Mouse (Mus musculus): ENCODE results near the gene Rps17. TPM values are rescaled to one million over a fixed set of nuclear protein-coding genes. Genes with fewer than 3 reads are reported as not detected.
A peak's percentile ranks its signal among the peaks of the same experiment; 100 is the strongest.

Gene Rps17
- polyA plus RNA-seq, 1 experiment from 2014 or later = 684 TPM

DNA sequence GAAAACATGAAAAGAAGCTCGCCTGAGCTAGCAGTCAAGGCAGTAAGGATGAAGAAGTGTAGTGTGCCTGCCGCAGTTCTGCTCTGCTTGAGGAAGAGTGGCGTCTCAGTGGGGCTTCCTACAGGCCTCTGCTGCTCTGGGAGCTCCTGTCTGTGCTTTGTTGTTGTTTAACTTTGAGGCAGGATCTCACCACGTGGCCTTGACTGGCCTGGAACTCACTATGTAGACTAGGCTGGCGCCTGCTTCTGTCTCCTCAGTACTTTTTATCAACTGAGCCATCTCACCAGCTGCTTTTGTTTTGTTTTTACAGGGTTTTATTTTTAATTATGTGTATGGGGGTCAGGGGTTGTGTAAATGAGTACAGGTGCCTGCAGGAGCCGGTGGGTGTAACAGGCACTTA lies 46.8 kb downstream of the Rps17 start:
- no peak overlapping the region for H3K4me3 ChIP-seq (ENCODE audit: low read depth, low read length)
- H3K4me1 ChIP-seq (ENCODE audit: insufficient read depth) = no peaks in the 10 kb centered on the region
- no peak for ATAC-seq
- WGBS (ENCODE audit: insufficient replicate concordance) = 49% methylated on average over 6 of the region's 6 CpGs
- no peak for TF ChIP-seq EP300 (IDR thresholded peaks at IDR 0.05; ENCODE audit: low read depth)
- no peak for TF ChIP-seq CTCF (IDR thresholded peaks at IDR 0.05; ENCODE audit: low read depth)
- no peaks in the 10 kb centered on the region for H3K9me3 ChIP-seq (ENCODE audit: low read length)
- no peak overlapping the region for H3K9ac ChIP-seq (replicated peaks)
- peaks cover 4% of the 10 kb centered on the region; the same call in 1 of the 2 replicates for H3K36me3 ChIP-seq (replicated peaks; ENCODE audit: insufficient read depth, low read length)
- DNase-seq = no peak
- no peaks in the 10 kb centered on the region for H3K27me3 ChIP-seq (ENCODE audit: insufficient read depth, low read length)
- H3K4me2 ChIP-seq (ENCODE audit: low read depth, low read length) = no peak overlapping the region
- peak overlapping the region; percentile 11; the same call in 1 of the 2 replicates for H3K27ac ChIP-seq (ENCODE audit: low read depth)

- Histone ChIP-seq H3K4me2 (ENCODE audit: low read depth, low read length) (no peak overlapping the region), H3K4me3 (ENCODE audit: low read depth, low read length) (no peak overlapping the region), H3K27me3 (ENCODE audit: insufficient read depth, low read length) (no peaks in the 10 kb centered on the region), H3K27ac (ENCODE audit: low read depth) (no peak overlapping the region), H3K9me3 (ENCODE audit: low read length) (no peaks in the 10 kb centered on the region), H3K4me1 (ENCODE audit: insufficient read depth) (no peaks in the 10 kb centered on the region), H3K36me3 (replicated peaks; ENCODE audit: insufficient read depth, low read length) (peaks cover 4% of the 10 kb centered on the region; the same call in 1 of the 2 replicates), H3K9ac (replicated peaks) (no peak overlapping the region)
- 75% methylated on average over 2 of the region's 2 CpGs for WGBS (ENCODE audit: insufficient replicate concordance)
- ATAC-seq (no peak), DNase-seq (no peak)
- TF ChIP-seq CTCF (IDR thresholded peaks at IDR 0.05; ENCODE audit: low read depth) (no peak), EP300 (IDR thresholded peaks at IDR 0.05; ENCODE audit: low read depth) (no peak)
Measured at GRCm38 (mm10) chr7:81295169-81295568, 49.9 kb downstream of the Rps17 start.

Other genes starting within 250 kb of the Rps17 start
- gene Slc28a1, start 230.5 kb downstream of the Rps17 start, polyA plus RNA-seq (2015; fragmentation: Nextera tagmentation; extraction: Ambion mirVana) = 0.09 and 0.11 TPM in 2 replicates
- 3.1 and 3.4 TPM in 2 replicates for gene Pde8a, start 131.7 kb downstream of the Rps17 start, polyA plus RNA-seq (2015; fragmentation: Nextera tagmentation; extraction: Ambion mirVana)
- 0.08 and 0.28 TPM in 2 replicates for gene Cpeb1, start 110.2 kb upstream of the Rps17 start, polyA plus RNA-seq (2015; fragmentation: Nextera tagmentation; extraction: Ambion mirVana)
- gene Ap3b2, start 148.7 kb upstream of the Rps17 start, polyA plus RNA-seq (2015; fragmentation: Nextera tagmentation; extraction: Ambion mirVana) = 0.07 TPM in 1 of 2 replicates, not detected in the other
- not detected in 2 replicates for gene BC048679, start 153.0 kb upstream of the Rps17 start, polyA plus RNA-seq (2015; fragmentation: Nextera tagmentation; extraction: Ambion mirVana)
- 0.28 and 0.50 TPM in 2 replicates for gene Fsd2, start 221.7 kb upstream of the Rps17 start, polyA plus RNA-seq (2015; fragmentation: Nextera tagmentation; extraction: Ambion mirVana)
- 7.0 and 8.1 TPM in 2 replicates for gene Whamm, start 226.0 kb upstream of the Rps17 start, polyA plus RNA-seq (2015; fragmentation: Nextera tagmentation; extraction: Ambion mirVana)